Mouse (Mus musculus): ENCODE measurements around the gene Lrfn2. TPM values are rescaled to one million over a fixed set of nuclear protein-coding genes. Genes with fewer than 3 reads are reported as not detected.

Lrfn2 gene
- polyA plus RNA-seq, 1 experiment, result 0.22 TPM

- no peak overlapping the region for H3K4me3 ChIP-seq (ENCODE audit: insufficient read depth, low read depth, low read length)
- TF ChIP-seq POLR2A (IDR thresholded peaks at IDR 0.05; ENCODE audit: low read depth, low read length), result no peak
- TF ChIP-seq CTCF (conservative IDR thresholded peaks at IDR 0.05; ENCODE audit: insufficient read depth, insufficient read length, low read depth, low read length), result no peak
- H3K36me3 ChIP-seq (ENCODE audit: control insufficient read depth, insufficient read depth, low read length), result no peaks in the 10 kb centered on the region
- no peaks in the 10 kb centered on the region; the same call in 1 of the 2 replicates for H3K4me1 ChIP-seq (ENCODE audit: control insufficient read depth, insufficient read depth, low read length)
- no peaks in the 10 kb centered on the region for H3K27me3 ChIP-seq (replicated peaks; ENCODE audit: control insufficient read depth, insufficient read depth, low read length)
- 71% methylated on average over 11 of the region's 11 CpGs for WGBS
- DNase-seq, result peak; percentile 34
- H3K27ac ChIP-seq (ENCODE audit: insufficient read depth, low read depth, low read length), result no peak overlapping the region
Measured at GRCm38 (mm10) chr17:49051231-49051630, 119.1 kb downstream of the Lrfn2 start.

DNA sequence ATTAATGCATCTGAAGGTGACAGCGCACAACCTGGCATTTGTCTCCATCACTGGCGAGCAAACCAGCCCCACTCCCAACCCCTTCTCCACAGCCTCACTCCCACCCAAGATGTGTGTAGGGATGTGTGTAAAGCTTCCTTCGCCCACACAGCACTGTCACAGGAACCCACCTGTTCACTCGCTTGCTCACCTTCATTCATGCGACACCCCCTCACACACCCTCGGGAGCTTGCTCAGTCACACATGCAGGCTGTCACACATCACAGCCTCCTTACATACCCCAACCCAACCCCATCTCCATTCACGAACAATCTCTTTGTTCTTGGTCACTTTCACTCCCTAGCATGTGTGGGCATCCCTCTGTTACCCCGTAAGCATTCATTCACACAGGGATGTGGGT lies 129.0 kb downstream of the Lrfn2 start:
- no peaks in the 10 kb centered on the region for H3K4me1 ChIP-seq (ENCODE audit: control insufficient read depth, insufficient read depth, low read length)
- 56% methylated on average over 8 of the region's 8 CpGs for WGBS

DNA sequence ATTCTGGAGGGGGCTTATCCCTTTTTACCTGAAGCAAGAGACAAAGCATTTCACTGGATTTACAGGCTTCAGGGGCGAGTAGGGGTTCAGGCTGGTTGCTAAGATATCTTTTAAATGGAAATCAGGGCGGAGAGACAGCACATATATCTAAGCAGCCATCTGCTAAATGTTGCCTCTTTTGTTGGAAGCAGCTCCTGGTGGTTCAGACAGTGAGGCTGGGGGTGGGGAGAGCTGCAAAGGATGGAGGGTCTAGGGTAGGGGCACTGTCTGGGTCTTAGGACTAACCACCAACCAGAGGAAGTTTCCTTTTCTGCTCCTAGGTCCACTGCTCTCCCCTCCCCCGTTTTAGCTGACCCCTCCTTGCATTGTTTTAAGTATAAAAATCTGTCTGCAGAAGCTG lies 131.6 kb downstream of the Lrfn2 start:
- WGBS, result 58% methylated on average over 3 of the region's 3 CpGs
- TF ChIP-seq POLR2A (IDR thresholded peaks at IDR 0.05; ENCODE audit: low read depth, low read length) (no peak), CTCF (conservative IDR thresholded peaks at IDR 0.05; ENCODE audit: insufficient read depth, insufficient read length, low read depth, low read length) (no peak)

More for the DNA sequence above, 129.0 kb downstream of the Lrfn2 start:
- TF ChIP-seq CTCF (conservative IDR thresholded peaks at IDR 0.05; ENCODE audit: insufficient read depth, insufficient read length, low read depth, low read length) (no peak), POLR2A (IDR thresholded peaks at IDR 0.05; ENCODE audit: low read depth, low read length) (no peak)
- H3K27me3 ChIP-seq (replicated peaks; ENCODE audit: control insufficient read depth, insufficient read depth, low read length), result no peaks in the 10 kb centered on the region
- H3K36me3 ChIP-seq (ENCODE audit: control insufficient read depth, insufficient read depth, low read length), result no peaks in the 10 kb centered on the region
- H3K27ac ChIP-seq (ENCODE audit: insufficient read depth, low read depth, low read length), result no peak overlapping the region
- no peak for DNase-seq
- no peak overlapping the region for H3K4me3 ChIP-seq (ENCODE audit: insufficient read depth, low read depth, low read length)

DNA sequence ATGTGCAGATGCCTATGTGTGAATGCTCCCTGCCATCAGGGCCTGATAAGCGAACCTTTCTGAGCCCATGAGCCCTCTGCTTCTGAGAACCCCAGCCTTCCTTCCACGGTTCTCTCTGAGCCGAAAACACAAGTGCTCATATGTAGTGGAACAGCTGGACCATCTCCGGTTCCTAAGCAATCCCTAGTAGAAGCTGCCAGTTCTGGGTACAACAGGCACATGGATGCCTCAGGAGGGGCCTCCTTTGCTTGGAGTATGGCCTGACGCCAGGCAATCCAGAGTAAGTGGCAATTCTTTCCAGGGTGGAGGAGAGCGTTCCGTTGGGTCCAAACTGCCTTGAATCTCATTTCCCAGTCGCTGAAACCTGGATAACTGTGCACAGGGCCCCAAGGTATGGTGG lies 132.3 kb downstream of the Lrfn2 start:
- no peaks in the 10 kb centered on the region for H3K36me3 ChIP-seq (ENCODE audit: control insufficient read depth, insufficient read depth, low read length)
- H3K27me3 ChIP-seq (replicated peaks; ENCODE audit: control insufficient read depth, insufficient read depth, low read length), result no peaks in the 10 kb centered on the region
- TF ChIP-seq CTCF (conservative IDR thresholded peaks at IDR 0.05; ENCODE audit: insufficient read depth, insufficient read length, low read depth, low read length) (no peak), POLR2A (IDR thresholded peaks at IDR 0.05; ENCODE audit: low read depth, low read length) (no peak)
- 89% methylated on average over 8 of the region's 8 CpGs for WGBS
- no peaks in the 10 kb centered on the region for H3K4me1 ChIP-seq (ENCODE audit: control insufficient read depth, insufficient read depth, low read length)
- H3K27ac ChIP-seq (ENCODE audit: insufficient read depth, low read depth, low read length), result no peak overlapping the region
- DNase-seq, result no peak
- no peak overlapping the region for H3K4me3 ChIP-seq (ENCODE audit: insufficient read depth, low read depth, low read length)

More for the DNA sequence above, 131.6 kb downstream of the Lrfn2 start:
- H3K4me3 ChIP-seq (ENCODE audit: insufficient read depth, low read depth, low read length), result no peak overlapping the region
- H3K36me3 ChIP-seq (ENCODE audit: control insufficient read depth, insufficient read depth, low read length), result no peaks in the 10 kb centered on the region
- H3K4me1 ChIP-seq (ENCODE audit: control insufficient read depth, insufficient read depth, low read length), result no peaks in the 10 kb centered on the region
- DNase-seq, result no peak
- H3K27ac ChIP-seq (ENCODE audit: insufficient read depth, low read depth, low read length), result no peak overlapping the region
- no peaks in the 10 kb centered on the region for H3K27me3 ChIP-seq (replicated peaks; ENCODE audit: control insufficient read depth, insufficient read depth, low read length)

GRCm38 (mm10) chr17:49065050-49065449 lies 132.9 kb downstream of the Lrfn2 start:
- WGBS, result 74% methylated on average over 3 of the region's 3 CpGs
- no peak for DNase-seq
- no peaks in the 10 kb centered on the region for H3K4me1 ChIP-seq (ENCODE audit: control insufficient read depth, insufficient read depth, low read length)

GRCm38 (mm10) chr17:49066748-49067147 lies 134.6 kb downstream of the Lrfn2 start:
- TF ChIP-seq CTCF (conservative IDR thresholded peaks at IDR 0.05; ENCODE audit: insufficient read depth, insufficient read length, low read depth, low read length), result 0 out of 2 replicates have a peak, but pooled peaks have one; percentile 6
- TF ChIP-seq POLR2A (IDR thresholded peaks at IDR 0.05; ENCODE audit: low read depth, low read length), result no peak
- no peak for DNase-seq
- no peaks in the 10 kb centered on the region for H3K4me1 ChIP-seq (ENCODE audit: control insufficient read depth, insufficient read depth, low read length)
- H3K27ac ChIP-seq (ENCODE audit: insufficient read depth, low read depth, low read length), result no peak overlapping the region
- no peak overlapping the region for H3K4me3 ChIP-seq (ENCODE audit: insufficient read depth, low read depth, low read length)
- 62% methylated on average over 6 of the region's 6 CpGs for whole genome bisulfite sequencing
- H3K36me3 ChIP-seq (ENCODE audit: control insufficient read depth, insufficient read depth, low read length), result no peaks in the 10 kb centered on the region
- no peaks in the 10 kb centered on the region for H3K27me3 ChIP-seq (replicated peaks; ENCODE audit: control insufficient read depth, insufficient read depth, low read length)

More at GRCm38 (mm10) chr17:49065050-49065449, 132.9 kb downstream of the Lrfn2 start:
- Histone ChIP-seq H3K4me3 (ENCODE audit: insufficient read depth, low read depth, low read length) (no peak overlapping the region), H3K27ac (ENCODE audit: insufficient read depth, low read depth, low read length) (no peak overlapping the region), H3K27me3 (replicated peaks; ENCODE audit: control insufficient read depth, insufficient read depth, low read length) (no peaks in the 10 kb centered on the region), H3K36me3 (ENCODE audit: control insufficient read depth, insufficient read depth, low read length) (no peaks in the 10 kb centered on the region)
- TF ChIP-seq CTCF (conservative IDR thresholded peaks at IDR 0.05; ENCODE audit: insufficient read depth, insufficient read length, low read depth, low read length) (no peak), POLR2A (IDR thresholded peaks at IDR 0.05; ENCODE audit: low read depth, low read length) (no peak)

GRCm38 (mm10) chr17:49078168-49078567 lies 146.0 kb downstream of the Lrfn2 start:
- TF ChIP-seq POLR2A (IDR thresholded peaks at IDR 0.05; ENCODE audit: low read depth, low read length) (no peak), CTCF (conservative IDR thresholded peaks at IDR 0.05; ENCODE audit: insufficient read depth, insufficient read length, low read depth, low read length) (no peak)
- WGBS, result 39% methylated on average over 2 of the region's 2 CpGs
- no peak overlapping the region for H3K4me3 ChIP-seq (ENCODE audit: insufficient read depth, low read depth, low read length)
- no peak overlapping the region for H3K27ac ChIP-seq (ENCODE audit: insufficient read depth, low read depth, low read length)
- H3K4me1 ChIP-seq (ENCODE audit: control insufficient read depth, insufficient read depth, low read length), result no peaks in the 10 kb centered on the region
- DNase-seq, result no peak
- H3K36me3 ChIP-seq (ENCODE audit: control insufficient read depth, insufficient read depth, low read length), result no peaks in the 10 kb centered on the region
- H3K27me3 ChIP-seq (replicated peaks; ENCODE audit: control insufficient read depth, insufficient read depth, low read length), result no peaks in the 10 kb centered on the region
